Mouse (Mus musculus) heart, adult 2 months (tissue): ENCODE data around the gene Lamb3.

ENCODE experiments used
- CTCF ChIP-seq: fragments of 200-600 bp; IDR thresholded peaks from 2 replicates; pipeline ENCODE4 v1.8.1; 2022; ENCODE audit warnings: antibody characterized with exemption, mild to moderate bottlenecking, moderate library complexity
- EP300 ChIP-seq: fragments of 200-500 bp; IDR thresholded peaks from 2 replicates; pipeline ENCODE4 v1.6.1; 2011; ENCODE audit warnings: low read depth, low read length, control low read depth; ENCODE audit not compliant: insufficient read depth
- POLR2A ChIP-seq: fragments of 200-500 bp; IDR thresholded peaks from 2 replicates; pipeline ENCODE4 v1.6.1; 2011; ENCODE audit warnings: mild to moderate bottlenecking, low read depth, low read length, control low read depth; ENCODE audit not compliant: insufficient read depth

- TF ChIP-seq CTCF = no peak
- no peak for TF ChIP-seq POLR2A
- no peak for TF ChIP-seq EP300
These were observed 161.6 kb downstream of the Lamb3 start for GRCm38 (mm10) chr1:193369091-193369490.
